Mouse (Mus musculus): ENCODE measurements around the gene Orc3. TPM values are rescaled to one million over a fixed set of nuclear protein-coding genes. Genes with fewer than 3 reads are reported as not detected.
"Not testable (repeated sequence)": the region's sequence is repeated elsewhere in the genome, so short reads cannot be mapped to it uniquely, and the experiment has no call there.

Orc3 gene
- total RNA-seq, 2 experiments from 2014 or later, result 46.3 to 54.8 TPM

- DNase-seq (ENCODE audit: low spot score in 2 of 2), result no peak
These were observed 29.7 kb downstream of the Orc3 start for GRCm38 (mm10) chr4:34584871-34585607.

GRCm38 (mm10) chr4:34583427-34583826, 31.3 kb downstream of the Orc3 start:
- DNase-seq (ENCODE audit: low spot score in 2 of 2), result no peak

GRCm38 (mm10) chr4:34582476-34582875, 32.3 kb downstream of the Orc3 start:
- DNase-seq (ENCODE audit: low spot score in 2 of 2), result no peak

- no peak for DNase-seq (ENCODE audit: low spot score in 2 of 2)
These were observed 32.8 kb downstream of the Orc3 start for GRCm38 (mm10) chr4:34581990-34582389.

GRCm38 (mm10) chr4:34581489-34581888, 33.3 kb downstream of the Orc3 start:
- DNase-seq (ENCODE audit: low spot score in 2 of 2), result not testable (repeated sequence)

GRCm38 (mm10) chr4:34579215-34579614, 35.5 kb downstream of the Orc3 start:
- DNase-seq (ENCODE audit: low spot score in 2 of 2), result no peak

GRCm38 (mm10) chr4:34577028-34577427, 37.7 kb downstream of the Orc3 start:
- DNase-seq (ENCODE audit: low spot score in 2 of 2), result no peak

GRCm38 (mm10) chr4:34572876-34573275, 41.9 kb downstream of the Orc3 start:
- no peak for DNase-seq (ENCODE audit: low spot score in 2 of 2)

- no peak for DNase-seq (ENCODE audit: low spot score in 2 of 2)
These were observed 48.5 kb downstream of the Orc3 start for GRCm38 (mm10) chr4:34566226-34566625.

GRCm38 (mm10) chr4:34560971-34561370, 53.8 kb downstream of the Orc3 start:
- no peak for DNase-seq (ENCODE audit: low spot score in 2 of 2)

- no peak for DNase-seq (ENCODE audit: low spot score in 2 of 2)
These were observed 58.6 kb downstream of the Orc3 start for GRCm38 (mm10) chr4:34556183-34556582.

GRCm38 (mm10) chr4:34555604-34556003, 59.1 kb downstream of the Orc3 start:
- no peak for DNase-seq (ENCODE audit: low spot score in 2 of 2)

GRCm38 (mm10) chr4:34554596-34554995, 60.1 kb downstream of the Orc3 start:
- no peak for DNase-seq (ENCODE audit: low spot score in 2 of 2)

GRCm38 (mm10) chr4:34551966-34552365, 62.8 kb downstream of the Orc3 start:
- DNase-seq (ENCODE audit: low spot score in 2 of 2), result no peak

- peak; percentile 25 to 48 for DNase-seq (ENCODE audit: low spot score in 2 of 2)
These were observed 63.5 kb downstream of the Orc3 start for GRCm38 (mm10) chr4:34551098-34551809.

- peak in 1 of 2 experiments; percentile 24 for DNase-seq (ENCODE audit: low spot score in 2 of 2)
These were observed 64.0 kb downstream of the Orc3 start, which contains the start of gene Akirin2 for GRCm38 (mm10) chr4:34550748-34551097. Akirin2 (plus strand) TSS chr4:34550937.

- DNase-seq (ENCODE audit: low spot score in 2 of 2), result peak; percentile 92 to 94
These were observed 64.6 kb downstream of the Orc3 start for GRCm38 (mm10) chr4:34549981-34550747.

GRCm38 (mm10) chr4:34529941-34530340, 84.8 kb downstream of the Orc3 start:
- DNase-seq (ENCODE audit: low spot score in 2 of 2), result no peak

- DNase-seq (ENCODE audit: low spot score in 2 of 2), result no peak
These were observed 85.4 kb downstream of the Orc3 start for GRCm38 (mm10) chr4:34529379-34529778.

GRCm38 (mm10) chr4:34528430-34529100, 86.2 kb downstream of the Orc3 start:
- no peak for DNase-seq (ENCODE audit: low spot score in 2 of 2)

GRCm38 (mm10) chr4:34526771-34527170, 88.0 kb downstream of the Orc3 start:
- no peak for DNase-seq (ENCODE audit: low spot score in 2 of 2)
